Mouse (Mus musculus): Measurements from ENCODE around the gene Atxn7l2. TPM values are rescaled to one million over a fixed set of nuclear protein-coding genes. Genes with fewer than 3 reads are reported as not detected.
A peak's percentile ranks its signal among the peaks of the same experiment; 100 is the strongest.

The Atxn7l2 gene
- total RNA-seq, 1 experiment from 2014 or later, result 7.3 TPM

GRCm38 (mm10) chr3:108209001-108209400 lies 1.7 kb downstream of the Atxn7l2 start:
- ATAC-seq (ENCODE audit: extremely low read depth, insufficient number of reproducible peaks, low FRiP score, poor library complexity, severe bottlenecking), result no peak

GRCm38 (mm10) chr3:108206731-108207375 lies 3.9 kb downstream of the Atxn7l2 start:
- no peak for ATAC-seq (ENCODE audit: extremely low read depth, insufficient number of reproducible peaks, low FRiP score, poor library complexity, severe bottlenecking)

GRCm38 (mm10) chr3:108205601-108206000 lies 5.1 kb downstream of the Atxn7l2 start:
- no peak for ATAC-seq (ENCODE audit: extremely low read depth, insufficient number of reproducible peaks, low FRiP score, poor library complexity, severe bottlenecking)

GRCm38 (mm10) chr3:108204470-108204869 lies 6.3 kb downstream of the Atxn7l2 start:
- ATAC-seq (ENCODE audit: extremely low read depth, insufficient number of reproducible peaks, low FRiP score, poor library complexity, severe bottlenecking), result no peak

GRCm38 (mm10) chr3:108203621-108204325 lies 7.0 kb downstream of the Atxn7l2 start:
- peak; percentile 41 for ATAC-seq (ENCODE audit: extremely low read depth, insufficient number of reproducible peaks, low FRiP score, poor library complexity, severe bottlenecking)

GRCm38 (mm10) chr3:108203212-108203611 lies 7.5 kb downstream of the Atxn7l2 start:
- ATAC-seq (ENCODE audit: extremely low read depth, insufficient number of reproducible peaks, low FRiP score, poor library complexity, severe bottlenecking), result no peak

GRCm38 (mm10) chr3:108202506-108202905 lies 8.2 kb downstream of the Atxn7l2 start:
- no peak for ATAC-seq (ENCODE audit: extremely low read depth, insufficient number of reproducible peaks, low FRiP score, poor library complexity, severe bottlenecking)

GRCm38 (mm10) chr3:108200329-108201323 lies 10.1 kb downstream of the Atxn7l2 start, which contains the start of gene Cyb561d1:
Gene Cyb561d1, minus strand, starts transcription at chr3:108201212.
- ATAC-seq (ENCODE audit: extremely low read depth, insufficient number of reproducible peaks, low FRiP score, poor library complexity, severe bottlenecking), result peak; percentile 76

GRCm38 (mm10) chr3:108199231-108199630 lies 11.5 kb downstream of the Atxn7l2 start:
- no peak for ATAC-seq (ENCODE audit: extremely low read depth, insufficient number of reproducible peaks, low FRiP score, poor library complexity, severe bottlenecking)

- ATAC-seq (ENCODE audit: extremely low read depth, insufficient number of reproducible peaks, low FRiP score, poor library complexity, severe bottlenecking), result no peak
These were observed 13.7 kb downstream of the Atxn7l2 start for GRCm38 (mm10) chr3:108197066-108197497.

GRCm38 (mm10) chr3:108195941-108196590 lies 14.7 kb downstream of the Atxn7l2 start:
- ATAC-seq (ENCODE audit: extremely low read depth, insufficient number of reproducible peaks, low FRiP score, poor library complexity, severe bottlenecking), result no peak

GRCm38 (mm10) chr3:108195287-108195686 lies 15.4 kb downstream of the Atxn7l2 start:
- ATAC-seq (ENCODE audit: extremely low read depth, insufficient number of reproducible peaks, low FRiP score, poor library complexity, severe bottlenecking), result no peak

- ATAC-seq (ENCODE audit: extremely low read depth, insufficient number of reproducible peaks, low FRiP score, poor library complexity, severe bottlenecking), result no peak
These were observed 17.0 kb downstream of the Atxn7l2 start for GRCm38 (mm10) chr3:108193686-108194085.

GRCm38 (mm10) chr3:108189897-108190296 lies 20.8 kb downstream of the Atxn7l2 start:
- ATAC-seq (ENCODE audit: extremely low read depth, insufficient number of reproducible peaks, low FRiP score, poor library complexity, severe bottlenecking), result no peak

- ATAC-seq (ENCODE audit: extremely low read depth, insufficient number of reproducible peaks, low FRiP score, poor library complexity, severe bottlenecking), result no peak
These were observed 21.8 kb downstream of the Atxn7l2 start for GRCm38 (mm10) chr3:108188716-108189490.

GRCm38 (mm10) chr3:108187111-108187795 lies 23.5 kb downstream of the Atxn7l2 start:
- no peak for ATAC-seq (ENCODE audit: extremely low read depth, insufficient number of reproducible peaks, low FRiP score, poor library complexity, severe bottlenecking)

Data from neutrophil, adult 5-6 weeks (primary cell).